Mouse (Mus musculus) liver, postnatal 0 days (tissue): ENCODE results near the gene Irf7. TPM values are rescaled to one million over a fixed set of nuclear protein-coding genes. Genes with fewer than 3 reads are reported as not detected.

ENCODE experiments used
- ATAC-seq: fragments of 200-750 bp; cut with Nextera tagmentation; 2 replicates; pipeline ENCODE4 v1.8.0; 2017; ENCODE audit warnings: mild to moderate bottlenecking, moderate library complexity
- DNase-seq: peaks from one replicate; pipeline ENCODE4 v3.0.0-alpha.2; 2016
- H3K27ac ChIP-seq: fragments of 300-500 bp; sonication (generic); 2 replicates; pipeline ENCODE4 v1.5.1; 2014; ENCODE audit warnings: antibody characterized with exemption, moderate library complexity, mild to moderate bottlenecking, low read depth
- H3K27me3 ChIP-seq: fragments of 300-500 bp; sonication (generic); 2 replicates; pipeline ENCODE4 v1.6.1; 2014; ENCODE audit warnings: low read length, control low read depth, mixed read lengths; ENCODE audit not compliant: insufficient read depth
- H3K36me3 ChIP-seq: fragments of 300-500 bp; sonication (generic); replicated peaks from 2 replicates; pipeline ENCODE4 v1.6.1; 2014; ENCODE audit warnings: mild to moderate bottlenecking, control low read depth, low read length, moderate library complexity, mixed read lengths; ENCODE audit not compliant: insufficient read depth
- H3K4me1 ChIP-seq: fragments of 300-500 bp; sonication (generic); 2 replicates; pipeline ENCODE4 v1.6.1; 2014; ENCODE audit warnings: antibody characterized with exemption, mild to moderate bottlenecking, control low read depth; ENCODE audit not compliant: insufficient read depth
- H3K4me2 ChIP-seq: fragments of 300-500 bp; sonication (generic); 2 replicates; pipeline ENCODE4 v1.6.1; 2014; ENCODE audit warnings: low read depth, mild to moderate bottlenecking, low read length, moderate library complexity, mixed read lengths
- H3K4me3 ChIP-seq: fragments of 300-500 bp; sonication (generic); 2 replicates; pipeline ENCODE4 v1.5.1; 2014; ENCODE audit warnings: low read depth, low read length
- H3K9ac ChIP-seq: fragments of 300-500 bp; sonication (generic); replicated peaks from 2 replicates; pipeline ENCODE4 v1.6.1; 2014; ENCODE audit warnings: mild to moderate bottlenecking, moderate library complexity
- H3K9me3 ChIP-seq: fragments of 300-500 bp; sonication (generic); 2 replicates; pipeline ENCODE4 v1.6.1; 2016; ENCODE audit warnings: mild to moderate bottlenecking, control low read depth, low read length, mixed read lengths
- CTCF ChIP-seq: sonication (generic); IDR thresholded peaks from 2 replicates; pipeline ENCODE4 v1.5.1; 2016; ENCODE audit warnings: antibody characterized with exemption, low read depth
- EP300 ChIP-seq: IDR thresholded peaks from 2 replicates; pipeline ENCODE4 v1.6.1; 2016; ENCODE audit warnings: antibody characterized with exemption, low read depth, mild to moderate bottlenecking
- WGBS: fragments of 180-500 bp; shearing (Covaris S2); extraction: QIAGEN DNeasy Blood & Tissue Kit; methylation state at CpG from one replicate; pipeline ENCODE4 v1.1.7; 2014; ENCODE audit not compliant: insufficient replicate concordance; 5-methylcytosine and 5-hydroxymethylcytosine counted together
- polyA plus RNA-seq: library from polyadenylated mRNA; unstranded; fragments of >200 nt; fragmentation: Nextera tagmentation; extraction: Ambion mirVana; gene quantifications from 2 replicates; pipeline ENCODE4 v1.2.1, GENCODE M21; 2015

Irf7 gene
- polyA plus RNA-seq, 1 experiment from 2014 or later = 22.9 TPM

DNA sequence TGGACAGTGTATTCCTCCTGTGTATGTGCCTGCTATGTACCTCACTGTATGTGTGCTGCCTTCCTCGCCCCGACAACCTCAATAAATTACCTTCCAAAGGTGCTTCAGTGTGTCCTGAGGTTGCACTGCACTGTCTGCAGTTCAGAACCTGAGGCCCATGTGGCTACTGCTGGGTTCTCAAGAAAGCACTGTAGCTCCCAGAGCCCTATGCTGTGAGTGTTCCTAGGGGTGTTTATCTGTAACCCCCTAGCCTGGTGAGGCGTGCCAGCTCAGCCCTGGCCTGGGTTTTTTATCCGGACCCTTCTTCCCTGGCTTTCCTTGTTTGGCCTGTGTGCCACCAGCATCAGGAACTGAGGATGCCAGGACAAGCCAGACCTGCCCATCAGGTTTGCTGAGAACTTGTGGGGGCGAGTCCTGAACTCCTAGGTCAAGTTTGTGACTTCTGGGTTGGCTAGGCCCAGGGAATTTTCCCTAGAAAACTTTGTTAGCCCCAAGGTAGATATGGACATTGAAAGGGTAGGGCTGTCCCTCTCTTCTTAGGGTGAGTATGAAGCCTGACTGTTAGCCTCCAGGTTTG lies 47.6 kb downstream of the Irf7 start:
- TF ChIP-seq EP300 (no peak), CTCF (no peak)
- Histone ChIP-seq H3K27ac (no peak overlapping the region), H3K4me1 (peaks cover 68% of the 10 kb centered on the region), H3K9me3 (no peaks in the 10 kb centered on the region), H3K9ac (no peak overlapping the region), H3K27me3 (no peaks in the 10 kb centered on the region), H3K36me3 (peaks cover 4% of the 10 kb centered on the region; the same call in 1 of the 2 replicates), H3K4me2 (no peak overlapping the region), H3K4me3 (no peak overlapping the region)
- DNase-seq = no peak
- 82% methylated on average over 5 of the region's 5 CpGs for WGBS
- no peak for ATAC-seq

DNA sequence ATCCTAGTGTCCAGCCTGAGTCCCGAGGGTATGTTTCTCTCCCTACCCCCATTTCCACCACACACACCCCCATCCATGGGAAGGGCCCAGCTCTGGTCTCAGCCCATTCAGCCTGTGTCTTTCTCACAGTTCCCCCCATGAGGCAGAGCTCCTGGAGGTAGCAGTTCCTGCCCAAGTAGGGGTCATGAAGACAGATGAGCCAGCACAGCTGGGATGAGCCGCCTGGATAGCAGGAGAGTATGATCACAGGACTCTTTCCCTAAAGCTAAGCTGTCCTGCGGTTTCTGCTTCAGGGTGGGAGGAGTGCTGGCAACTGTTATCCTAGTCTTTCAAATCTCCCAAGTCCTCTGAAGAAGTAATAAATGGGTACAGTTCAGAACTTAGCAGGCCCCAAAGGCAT lies 48.1 kb downstream of the Irf7 start:
- H3K4me3 ChIP-seq = no peak overlapping the region
- peaks cover 4% of the 10 kb centered on the region; the same call in 1 of the 2 replicates for H3K36me3 ChIP-seq
- whole genome bisulfite sequencing = 83% methylated on average over 3 of the region's 3 CpGs
- H3K27me3 ChIP-seq = no peaks in the 10 kb centered on the region
- peak overlapping the region; percentile 33 for H3K4me2 ChIP-seq
- H3K9ac ChIP-seq = no peak overlapping the region
- no peak for DNase-seq
- no peak for TF ChIP-seq EP300
- TF ChIP-seq CTCF = no peak
- H3K4me1 ChIP-seq = peaks cover 68% of the 10 kb centered on the region
- H3K27ac ChIP-seq = no peak overlapping the region
- H3K9me3 ChIP-seq = no peaks in the 10 kb centered on the region
- ATAC-seq = no peak

DNA sequence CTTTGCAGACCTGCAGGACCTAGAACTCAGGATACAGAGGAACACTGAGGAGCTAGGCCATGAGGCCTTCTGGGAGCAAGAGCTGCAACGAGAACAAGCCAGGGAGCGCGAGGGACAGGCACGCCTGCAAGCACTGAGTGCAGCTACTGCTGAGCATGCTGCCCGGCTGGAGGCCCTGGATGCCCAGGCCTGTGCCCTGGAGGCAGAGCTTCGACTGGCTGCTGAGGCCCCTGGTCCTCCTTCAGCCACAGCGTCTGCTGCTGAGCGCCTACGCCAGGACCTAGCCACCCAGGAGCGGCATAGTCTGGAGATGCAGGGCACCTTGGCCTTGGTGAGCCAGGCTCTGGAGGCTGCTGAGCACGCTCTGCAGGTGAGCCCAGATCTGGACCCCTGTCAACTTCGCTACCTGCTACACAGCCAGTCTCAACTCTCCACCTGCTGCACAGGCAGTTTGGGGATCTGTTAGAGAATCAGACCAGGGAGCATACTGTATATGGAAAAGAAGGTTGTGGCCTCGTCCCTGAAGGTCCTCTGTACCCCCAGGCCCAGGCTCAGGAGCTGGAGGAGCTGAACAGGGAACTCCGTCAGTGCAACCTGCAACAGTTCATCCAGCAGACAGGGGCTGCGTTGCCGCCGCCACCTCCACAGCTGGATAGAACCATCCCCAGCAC lies 48.8 kb downstream of the Irf7 start:
- Histone ChIP-seq H3K36me3 (peaks cover 4% of the 10 kb centered on the region; the same call in 1 of the 2 replicates), H3K9me3 (no peaks in the 10 kb centered on the region), H3K27ac (no peak overlapping the region), H3K27me3 (no peaks in the 10 kb centered on the region), H3K4me2 (peak overlapping the region; percentile 99), H3K9ac (peak overlapping the region; percentile 75), H3K4me3 (no peak overlapping the region), H3K4me1 (peaks cover 62% of the 10 kb centered on the region)
- DNase-seq = no peak
- WGBS = 88% methylated on average over 17 of the region's 17 CpGs
- no peak for ATAC-seq
- TF ChIP-seq CTCF (no peak), EP300 (no peak)

DNA sequence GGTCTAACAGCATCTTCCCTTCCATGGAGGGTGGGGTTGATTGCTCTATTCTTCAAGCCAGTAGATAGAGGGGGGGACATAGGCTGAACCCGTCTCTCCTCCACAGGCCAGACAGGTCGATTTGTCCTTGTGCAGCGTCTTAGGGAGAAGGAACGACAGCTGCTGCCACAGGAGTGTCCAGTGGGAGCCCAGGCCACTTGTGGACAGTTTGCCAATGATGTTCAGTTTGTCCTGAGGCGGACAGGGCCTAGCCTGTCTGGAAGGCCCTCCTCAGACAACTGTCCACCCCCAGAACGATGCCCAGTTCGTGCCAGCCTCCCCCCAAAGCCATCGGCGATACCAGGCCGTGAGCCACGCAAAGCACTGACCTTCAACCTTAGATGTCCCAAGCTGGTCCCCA lies 49.4 kb downstream of the Irf7 start:
- TF ChIP-seq CTCF = no peak
- no peak for TF ChIP-seq EP300
- Histone ChIP-seq H3K4me1 (peaks cover 56% of the 10 kb centered on the region), H3K4me2 (peak overlapping the region; percentile 99), H3K4me3 (peak overlapping the region; percentile 70), H3K27me3 (no peaks in the 10 kb centered on the region), H3K27ac (peak overlapping the region; percentile 57), H3K9me3 (no peaks in the 10 kb centered on the region), H3K36me3 (peaks cover 4% of the 10 kb centered on the region; the same call in 1 of the 2 replicates), H3K9ac (peak overlapping the region; percentile 75)
- ATAC-seq (no peak), DNase-seq (no peak)
- 78% methylated on average over 11 of the region's 11 CpGs for WGBS

DNA sequence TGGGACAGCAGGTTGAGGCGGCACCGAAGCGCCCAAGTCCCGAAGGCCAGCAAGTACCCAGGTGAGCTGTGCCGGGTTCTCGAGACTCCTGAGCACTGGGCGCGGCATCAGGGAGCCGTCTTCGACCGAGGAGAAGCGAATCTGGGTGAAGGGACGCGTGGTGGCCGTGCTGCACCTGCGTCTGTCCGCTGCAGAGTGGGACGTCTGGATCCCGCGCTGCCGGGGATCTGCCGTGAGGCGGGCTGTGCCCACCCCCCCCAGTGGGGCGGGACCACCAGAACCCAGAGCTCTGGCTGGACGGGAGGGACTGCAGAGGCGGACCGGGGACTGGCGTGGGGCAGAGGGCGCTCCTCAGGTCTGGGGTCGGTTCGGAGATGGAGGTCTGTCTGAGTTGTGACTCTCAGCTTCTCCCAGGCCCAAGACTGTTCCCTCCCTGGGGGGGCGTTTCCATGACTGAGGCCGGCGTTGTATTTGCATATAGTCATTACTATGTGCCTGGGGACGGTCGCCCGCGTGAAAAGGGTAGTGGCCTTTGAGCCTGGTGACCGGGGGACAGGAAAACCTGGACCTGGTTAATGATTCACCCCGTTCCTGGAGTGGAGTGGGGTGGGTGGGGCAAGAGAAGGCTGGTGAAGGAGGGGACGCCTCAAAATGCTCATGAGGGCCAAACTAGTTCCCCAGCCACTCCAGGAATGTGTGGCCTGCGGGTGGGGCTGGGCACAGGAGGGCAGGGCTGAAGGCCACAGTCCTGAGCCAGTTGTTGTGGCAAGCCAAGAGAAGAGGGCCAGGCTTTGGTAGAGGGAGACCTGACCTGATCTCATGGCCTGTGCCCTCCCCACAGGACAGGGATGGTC lies 50.2 kb downstream of the Irf7 start:
- DNase-seq = peak; percentile 85
- ATAC-seq = peak; percentile 71
- H3K27ac ChIP-seq = peak overlapping the region; percentile 93
- no peaks in the 10 kb centered on the region for H3K9me3 ChIP-seq
- peak; percentile 54 for TF ChIP-seq EP300
- no peak for TF ChIP-seq CTCF
- peak overlapping the region; percentile 70 for H3K4me3 ChIP-seq
- H3K36me3 ChIP-seq = peaks cover 4% of the 10 kb centered on the region; the same call in 1 of the 2 replicates
- no peaks in the 10 kb centered on the region for H3K27me3 ChIP-seq
- 1% methylated on average over 41 of the region's 42 CpGs for WGBS
- H3K4me2 ChIP-seq = peak overlapping the region; percentile 99
- peak overlapping the region; percentile 75 for H3K9ac ChIP-seq
- H3K4me1 ChIP-seq = peaks cover 53% of the 10 kb centered on the region
